Mouse (Mus musculus) MEL (cell line): ENCODE measurements around the gene Slc16a14. TPM values are rescaled to one million over a fixed set of nuclear protein-coding genes. Genes with fewer than 3 reads are reported as not detected.

Experiments
- DNase-seq: peaks from one replicate; pipeline ENCODE4 v3.0.0; 2011; ENCODE audit warnings: low read depth, low spot score
- H3K27ac ChIP-seq: 2 replicates; pipeline ENCODE4 v1.5.1; 2012; ENCODE audit warnings: low read depth, mild to moderate bottlenecking, control low read depth, low read length, moderate library complexity; ENCODE audit not compliant: control insufficient read depth
- H3K27me3 ChIP-seq, 2 experiments: fragments of 150-350 bp in 1 of 2; sonication (generic) in 1 of 2; 2 replicates each; pipeline ENCODE4 v1.6.1; 2012; ENCODE audit warnings: low read length in 2 of 2, mild to moderate bottlenecking in 2 of 2, improper control_type of control experiment in 1 of 2, moderate library complexity in 1 of 2; ENCODE audit not compliant: insufficient read depth in 2 of 2, control insufficient read depth in 1 of 2
- H3K36me3 ChIP-seq, 2 experiments: 2 replicates each; pipeline ENCODE4 v1.6.1; 2012 to 2014; ENCODE audit warnings: low read length in 2 of 2, improper control_type of control experiment in 1 of 2, inconsistent platforms in 1 of 2, mild to moderate bottlenecking in 1 of 2; ENCODE audit not compliant: insufficient read depth in 2 of 2, control insufficient read depth in 1 of 2
- H3K4me1 ChIP-seq, 2 experiments: fragments of 150-350 bp in 1 of 2; sonication (generic) in 1 of 2; 2 replicates each; pipeline ENCODE4 v1.6.1; 2012; ENCODE audit warnings: low read length in 2 of 2, improper control_type of control experiment in 1 of 2, mild to moderate bottlenecking in 1 of 2; ENCODE audit not compliant: insufficient read depth in 2 of 2, control insufficient read depth in 1 of 2
- H3K4me3 ChIP-seq, 2 experiments: fragments of 150-350 bp in 1 of 2; sonication (generic) in 1 of 2; 2 replicates each; pipeline ENCODE4 v1.5.1; 2012; ENCODE audit warnings: low read depth in 2 of 2, low read length in 2 of 2, mild to moderate bottlenecking in 2 of 2, moderate library complexity in 2 of 2, control low read depth in 1 of 2, improper control_type of control experiment in 1 of 2; ENCODE audit not compliant: control insufficient read depth in 1 of 2, insufficient read depth in 1 of 2
- H3K79me2 ChIP-seq: 2 replicates; pipeline ENCODE4 v1.6.1; 2012; ENCODE audit warnings: mild to moderate bottlenecking, low read length, moderate library complexity; ENCODE audit not compliant: control insufficient read depth, poor library complexity, insufficient read depth
- H3K9ac ChIP-seq: 2 replicates; pipeline ENCODE4 v1.6.1; 2012; ENCODE audit warnings: low read depth, mild to moderate bottlenecking, control low read depth, low read length, moderate library complexity; ENCODE audit not compliant: control insufficient read depth, poor library complexity, severe bottlenecking
- H3K9me3 ChIP-seq: fragments of 150-350 bp; sonication (generic); replicated peaks from 2 replicates; pipeline ENCODE4 v1.6.1; 2012; ENCODE audit warnings: mild to moderate bottlenecking, low read length, improper control_type of control experiment, moderate library complexity; ENCODE audit not compliant: insufficient read depth
- CHD1 ChIP-seq: IDR thresholded peaks from 2 replicates; pipeline ENCODE4 v1.6.1; 2012; ENCODE audit warnings: low read depth, mild to moderate bottlenecking, inconsistent platforms, low read length, improper control_type of control experiment
- ELF1 ChIP-seq: IDR thresholded peaks from 2 replicates; pipeline ENCODE4 v1.6.1; 2014; ENCODE audit warnings: low read depth, mild to moderate bottlenecking, inconsistent platforms, low read length, improper control_type of control experiment, moderate library complexity
- EP300 ChIP-seq, 2 experiments: IDR thresholded peaks; 2 replicates each; pipeline ENCODE4 v1.6.1; 2011; ENCODE audit warnings: improper control_type of control experiment in 2 of 2, low read length in 2 of 2, low read depth in 1 of 2, mild to moderate bottlenecking in 1 of 2
- GABPA ChIP-seq: IDR thresholded peaks from 2 replicates; pipeline ENCODE4 v1.6.1; 2012; ENCODE audit warnings: low read depth, mild to moderate bottlenecking, inconsistent platforms, low read length, improper control_type of control experiment, moderate library complexity
- GATA1 ChIP-seq: IDR thresholded peaks from 2 replicates; pipeline ENCODE4 v1.6.1; 2011; ENCODE audit warnings: low read depth, low read length, improper control_type of control experiment
- HCFC1 ChIP-seq: IDR thresholded peaks from 2 replicates; pipeline ENCODE4 v1.6.1; 2012; ENCODE audit warnings: low read depth, mild to moderate bottlenecking, inconsistent platforms, low read length, improper control_type of control experiment, moderate library complexity
- JUND ChIP-seq: IDR thresholded peaks from 2 replicates; pipeline ENCODE4 v1.6.1; 2011; ENCODE audit warnings: low read depth, mild to moderate bottlenecking, improper control_type of control experiment, low read length
- MAZ ChIP-seq: IDR thresholded peaks from 2 replicates; pipeline ENCODE4 v1.6.1; 2012; ENCODE audit warnings: low read depth, mild to moderate bottlenecking, inconsistent platforms, low read length, improper control_type of control experiment
- MEF2A ChIP-seq: IDR thresholded peaks from 2 replicates; pipeline ENCODE4 v1.6.1; 2014; ENCODE audit warnings: low read depth, mild to moderate bottlenecking, inconsistent platforms, low read length, improper control_type of control experiment; ENCODE audit not compliant: poor library complexity, insufficient replicate concordance, severe bottlenecking; ENCODE audit errors: extremely low read depth
- MYB ChIP-seq: IDR thresholded peaks from 2 replicates; pipeline ENCODE4 v1.6.1; 2011; ENCODE audit warnings: mild to moderate bottlenecking, low read depth, low read length, improper control_type of control experiment
- NRF1 ChIP-seq: IDR thresholded peaks from 2 replicates; pipeline ENCODE4 v1.6.1; 2014; ENCODE audit warnings: low read depth, mild to moderate bottlenecking, inconsistent platforms, low read length, improper control_type of control experiment, moderate library complexity; ENCODE audit not compliant: poor library complexity, insufficient read depth, severe bottlenecking
- POLR2AphosphoS2 ChIP-seq: IDR thresholded peaks from 2 replicates; pipeline ENCODE4 v1.6.1; 2011; ENCODE audit warnings: low read length, improper control_type of control experiment
- RAD21 ChIP-seq: IDR thresholded peaks from 2 replicates; pipeline ENCODE4 v1.6.1; 2011; ENCODE audit warnings: mild to moderate bottlenecking, low read depth, low read length, improper control_type of control experiment
- SIN3A ChIP-seq: IDR thresholded peaks from 2 replicates; pipeline ENCODE4 v1.6.1; 2012; ENCODE audit warnings: low read length, improper control_type of control experiment, inconsistent platforms
- TBP ChIP-seq: IDR thresholded peaks from 2 replicates; pipeline ENCODE4 v1.8.0; 2011; ENCODE audit warnings: low read depth, low read length, improper control_type of control experiment
- TCF12 ChIP-seq: IDR thresholded peaks from 2 replicates; pipeline ENCODE4 v1.6.1; 2014; ENCODE audit warnings: low read depth, mild to moderate bottlenecking, inconsistent platforms, low read length, improper control_type of control experiment, moderate library complexity
- USF2 ChIP-seq, 2 experiments: IDR thresholded peaks; 2 replicates each; pipeline ENCODE4 v1.6.1; 2011 to 2012; ENCODE audit warnings: improper control_type of control experiment in 2 of 2, low read length in 2 of 2, borderline replicate concordance in 1 of 2, inconsistent platforms in 1 of 2, low read depth in 1 of 2, mild to moderate bottlenecking in 1 of 2; ENCODE audit not compliant: insufficient read depth in 1 of 2
- ZKSCAN1 ChIP-seq: IDR thresholded peaks from 2 replicates; pipeline ENCODE4 v1.6.1; 2012; ENCODE audit warnings: low read depth, mild to moderate bottlenecking, inconsistent platforms, low read length, improper control_type of control experiment, moderate library complexity
- ZNF384 ChIP-seq: IDR thresholded peaks from 2 replicates; pipeline ENCODE4 v1.6.1; 2012; ENCODE audit warnings: low read depth, mild to moderate bottlenecking, inconsistent platforms, low read length, improper control_type of control experiment
- polyA plus RNA-seq, 2 experiments: library from polyadenylated mRNA; stranded (reverse) in 1 of 2; unstranded in 1 of 2; fragments of >175 nt in 1 of 2; fragments of >200 nt in 1 of 2; gene quantifications; 2 replicates each; pipeline versions ENCODE4 v1.2.1 to v1.2.4; 2012; ENCODE audit warnings: low replicate concordance in 2 of 2, low read depth in 1 of 2; ENCODE audit not compliant: insufficient read length in 2 of 2, insufficient read depth in 1 of 2, missing spikeins in 1 of 2
- total RNA-seq: library from RNA; depleted of rRNA; stranded (reverse); fragments of 300-350 nt; gene quantifications from 2 replicates; pipeline ENCODE4 v1.2.3, GENCODE M21; 2012

Slc16a14 gene
- total and polyA plus RNA-seq, 3 experiments: not detected

DNA sequence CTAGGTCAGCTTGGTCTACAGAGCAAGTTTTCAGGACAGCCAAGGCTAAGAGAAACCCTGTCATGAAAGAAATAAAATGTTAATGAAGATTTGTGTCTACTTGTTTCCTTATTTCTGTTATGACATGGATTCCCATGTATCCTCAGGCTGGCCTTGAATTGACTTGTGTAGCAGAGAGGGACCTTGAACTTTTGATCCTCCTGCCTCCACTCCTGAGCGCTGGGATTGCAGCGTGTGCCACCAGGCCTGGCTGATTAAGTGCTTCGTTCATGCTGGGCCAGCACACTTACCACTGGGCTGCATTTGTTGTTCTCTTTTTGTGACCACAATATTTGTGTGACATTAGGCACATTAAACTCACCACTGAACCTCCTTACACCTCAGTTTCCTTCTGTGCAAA is 16.1 kb downstream of the Slc16a14 start:
- TF ChIP-seq RAD21 (no peak), MYB (no peak), USF2 (IDR thresholded peaks at IDR 0.05; ENCODE audit: borderline replicate concordance in 1 of 2, insufficient read depth in 1 of 2, low read depth in 1 of 2, low read length in 2 of 2) (no peak), ELF1 (no peak), ZNF384 (no peak), GATA1 (no peak), MAZ (no peak)
- no peak for DNase-seq
- no peak overlapping the region for H3K4me3 ChIP-seq

DNA sequence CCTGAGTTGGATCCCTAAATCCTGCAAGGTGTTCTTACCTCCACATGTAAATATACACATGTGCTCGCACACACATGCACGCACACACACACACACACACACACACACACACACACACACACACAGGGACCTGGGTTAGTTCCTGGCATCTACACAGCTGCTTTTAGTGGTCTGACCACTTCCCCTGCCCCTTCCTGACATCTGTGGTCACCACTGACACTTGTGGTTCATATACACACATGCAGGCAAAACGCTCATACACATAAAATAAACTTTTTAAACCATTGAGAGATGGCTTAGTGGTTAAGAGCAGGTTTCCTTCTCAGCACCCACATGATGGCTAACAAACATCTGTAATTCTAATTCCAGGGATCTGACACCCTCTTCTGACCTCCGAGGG is 19.9 kb downstream of the Slc16a14 start:
- no peaks in the 10 kb centered on the region for H3K9me3 ChIP-seq
- H3K36me3 ChIP-seq: no peaks in the 10 kb centered on the region
- no peak for TF ChIP-seq CHD1
- no peak for TF ChIP-seq ZKSCAN1
- TF ChIP-seq EP300 (IDR thresholded peaks at IDR 0.05; ENCODE audit: low read depth in 1 of 2, low read length in 2 of 2): no peak
- no peak for TF ChIP-seq TCF12
- TF ChIP-seq GATA1: no peak
- TF ChIP-seq GABPA: no peak
- TF ChIP-seq POLR2AphosphoS2: no peak
- TF ChIP-seq JUND: no peak
- no peak for TF ChIP-seq SIN3A
- TF ChIP-seq HCFC1: no peak
- TF ChIP-seq TBP: no peak
- TF ChIP-seq, all 39 proteins: peak for 0
- Histone ChIP-seq H3K9ac (no peak overlapping the region), H3K4me1 (no peaks in the 10 kb centered on the region), H3K27ac (no peak overlapping the region), H3K79me2 (no peaks in the 10 kb centered on the region), H3K4me3 (no peak overlapping the region), H3K27me3 (no peaks in the 10 kb centered on the region)
- no peak for DNase-seq

More for the DNA sequence above, 16.1 kb downstream of the Slc16a14 start:
- no peak overlapping the region for H3K27ac ChIP-seq
- no peaks in the 10 kb centered on the region for H3K79me2 ChIP-seq
- H3K9me3 ChIP-seq: no peaks in the 10 kb centered on the region
- no peaks in the 10 kb centered on the region for H3K36me3 ChIP-seq
- no peak overlapping the region for H3K9ac ChIP-seq
- H3K27me3 ChIP-seq: no peaks in the 10 kb centered on the region
- H3K4me1 ChIP-seq: no peaks in the 10 kb centered on the region

DNA sequence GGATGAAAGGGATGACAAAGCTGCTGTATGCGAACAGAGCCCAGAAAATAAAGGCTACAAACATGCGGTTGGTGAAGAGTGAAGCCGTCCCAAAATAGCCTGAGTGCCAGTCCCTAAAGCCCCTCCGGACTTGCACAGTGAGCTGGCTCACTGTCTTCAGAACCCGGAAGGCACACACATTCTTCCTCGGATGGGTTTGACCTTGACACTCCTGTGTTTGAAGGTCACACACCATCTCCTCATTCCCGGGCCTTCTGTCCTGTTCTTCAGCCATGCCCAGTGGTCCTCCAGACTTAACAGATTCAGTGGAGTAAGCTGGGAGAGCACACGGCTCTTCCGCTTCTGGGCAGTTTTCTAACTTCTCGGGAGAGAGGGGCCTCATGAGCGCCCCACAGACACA is 22.4 kb downstream of the Slc16a14 start:
- Histone ChIP-seq H3K27ac (no peak overlapping the region), H3K79me2 (no peaks in the 10 kb centered on the region), H3K4me1 (no peaks in the 10 kb centered on the region), H3K4me3 (no peak overlapping the region), H3K27me3 (no peaks in the 10 kb centered on the region), H3K9me3 (no peaks in the 10 kb centered on the region), H3K36me3 (no peaks in the 10 kb centered on the region), H3K9ac (no peak overlapping the region)
- no peak for TF ChIP-seq NRF1
- TF ChIP-seq MAZ: no peak
- TF ChIP-seq MEF2A: no peak
- DNase-seq: no peak
